Mouse (Mus musculus) megakaryocyte, embryonic 14.5 days (primary cell): ENCODE data around the gene C2. TPM values are rescaled to one million over a fixed set of nuclear protein-coding genes. Genes with fewer than 3 reads are reported as not detected.

Experiments used
- H3K27me3 ChIP-seq: replicated peaks from 2 replicates; pipeline ENCODE3; 2012; ENCODE audit warnings: inconsistent platforms
- H3K36me3 ChIP-seq: replicated peaks from 2 replicates; pipeline ENCODE3; 2012; ENCODE audit warnings: low read length, inconsistent platforms, mixed read lengths
- H3K4me1 ChIP-seq: 2 replicates; pipeline ENCODE4 v1.6.1; 2012; ENCODE audit warnings: inconsistent platforms
- H3K4me3 ChIP-seq: replicated peaks from 2 replicates; pipeline ENCODE3; 2012; ENCODE audit warnings: moderate library complexity, mild to moderate bottlenecking, inconsistent platforms
- H3K9me3 ChIP-seq: 2 replicates; pipeline ENCODE4 v1.6.1; 2012; ENCODE audit warnings: inconsistent platforms
- FLI1 ChIP-seq: IDR thresholded peaks from 2 replicates; pipeline ENCODE4 v1.6.1; 2012; ENCODE audit warnings: low read length, inconsistent platforms, mixed read lengths
- GATA1 ChIP-seq: IDR thresholded peaks from 3 replicates; pipeline ENCODE4 v1.6.1; 2012; ENCODE audit warnings: mixed read lengths, low read length, inconsistent platforms, borderline replicate concordance
- polyA plus RNA-seq: library from polyadenylated mRNA; stranded (reverse); fragments of >175 nt; gene quantifications from 2 replicates; pipeline ENCODE4 v1.2.3, GENCODE M21; 2012; ENCODE audit warnings: low replicate concordance; ENCODE audit not compliant: insufficient read depth

The C2 gene
- 3.0 and 6.0 TPM in 2 replicates for polyA plus RNA-seq

DNA sequence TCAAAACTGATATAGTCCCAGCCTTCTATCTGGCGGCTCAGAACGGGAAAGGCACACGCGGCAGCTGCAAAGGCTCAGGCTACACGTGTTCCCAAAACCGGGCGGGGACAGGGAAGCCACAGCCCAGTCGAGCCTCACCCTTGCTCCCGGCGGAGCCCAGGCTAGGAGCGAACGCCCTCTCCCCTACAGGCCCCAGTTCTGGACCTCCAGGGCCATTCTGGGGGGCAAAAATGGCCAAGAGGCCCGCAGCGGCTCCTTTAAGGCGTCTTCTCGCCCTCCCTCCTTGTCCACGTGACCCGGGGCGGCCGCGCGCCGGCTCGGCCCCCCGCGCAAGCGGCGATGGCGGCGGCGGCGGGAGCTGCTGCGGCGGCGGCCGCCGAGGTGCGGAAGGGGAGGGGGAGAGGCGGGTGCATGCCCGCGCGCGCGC is at the start of gene C2, which contains the start of gene Ehmt2:
Gene C2, minus strand, starts transcription at position 106 of the 427 bp plus-strand sequence.
Gene Ehmt2, plus strand, starts transcription at position 310 of the 427 bp plus-strand sequence.
- Histone ChIP-seq H3K4me1 (peaks cover 65% of the 10 kb centered on the region), H3K27me3 (no peaks in the 10 kb centered on the region), H3K36me3 (peaks cover 30% of the 10 kb centered on the region), H3K4me3 (peak within 1 kb of the TSS; percentile 99), H3K9me3 (no peaks in the 10 kb centered on the region)
- no peak for TF ChIP-seq FLI1
- TF ChIP-seq GATA1 = no peak

DNA sequence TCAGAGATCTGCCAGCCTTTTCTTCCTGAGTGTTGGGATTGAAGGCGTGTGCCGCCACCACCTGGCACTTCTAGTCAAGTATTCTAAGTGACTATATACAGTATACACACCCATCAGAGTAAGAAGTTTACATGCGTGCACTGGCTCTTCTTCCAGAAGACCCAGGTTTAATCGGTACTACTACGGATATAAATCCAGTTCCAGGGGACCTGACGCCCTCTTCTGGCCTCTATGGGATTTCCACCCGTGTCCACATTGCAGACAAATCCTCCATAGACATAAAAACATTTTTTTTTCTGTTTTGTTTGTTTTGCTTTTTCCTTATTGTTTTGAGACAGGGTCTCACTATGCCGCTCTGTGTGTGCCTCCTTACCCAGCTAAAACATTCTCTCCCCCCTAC is 49.5 kb upstream of the C2 start:
- H3K27me3 ChIP-seq = peaks cover 3% of the 10 kb centered on the region

DNA sequence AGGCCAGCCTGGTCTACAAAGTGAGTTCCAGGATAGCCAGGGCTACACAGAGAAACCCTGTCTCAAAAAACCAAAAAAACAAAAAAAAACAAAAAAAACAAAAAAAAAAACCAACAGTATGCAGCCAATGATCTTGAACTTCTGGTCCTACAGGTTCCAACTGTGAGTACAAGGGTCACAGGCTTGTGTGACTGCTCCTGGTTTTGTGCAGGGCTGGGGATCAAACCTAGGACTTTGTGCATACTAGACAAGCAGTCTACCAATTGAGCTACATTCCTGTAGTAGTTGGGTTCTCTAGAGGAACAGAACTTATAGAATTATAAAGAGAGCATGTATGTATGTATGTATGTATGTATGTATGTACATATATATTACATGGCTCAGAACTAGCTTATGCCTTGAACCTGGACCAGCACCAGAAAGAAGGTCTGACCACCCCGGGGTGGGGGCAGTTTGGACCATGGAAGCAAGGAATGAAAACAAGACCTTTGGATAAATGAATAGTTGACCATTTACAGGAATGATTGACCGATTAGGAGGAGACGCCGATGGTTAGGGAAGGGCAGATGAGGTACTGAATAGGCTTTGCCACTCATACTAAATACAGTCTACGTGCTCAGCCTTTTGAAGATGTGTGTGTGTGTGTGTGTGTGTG is 48.5 kb upstream of the C2 start:
- no peak for TF ChIP-seq GATA1
- no peak for TF ChIP-seq FLI1
- peaks cover 18% of the 10 kb centered on the region for H3K4me1 ChIP-seq
- peaks cover 15% of the 10 kb centered on the region for H3K36me3 ChIP-seq
- H3K9me3 ChIP-seq = no peaks in the 10 kb centered on the region
- H3K27me3 ChIP-seq = peaks cover 3% of the 10 kb centered on the region
- no peak overlapping the region for H3K4me3 ChIP-seq

More for the DNA sequence above, 49.5 kb upstream of the C2 start:
- Histone ChIP-seq H3K4me1 (peaks cover 19% of the 10 kb centered on the region), H3K9me3 (no peaks in the 10 kb centered on the region), H3K36me3 (peaks cover 15% of the 10 kb centered on the region), H3K4me3 (no peak overlapping the region)
- TF ChIP-seq FLI1 (no peak), GATA1 (no peak)

DNA sequence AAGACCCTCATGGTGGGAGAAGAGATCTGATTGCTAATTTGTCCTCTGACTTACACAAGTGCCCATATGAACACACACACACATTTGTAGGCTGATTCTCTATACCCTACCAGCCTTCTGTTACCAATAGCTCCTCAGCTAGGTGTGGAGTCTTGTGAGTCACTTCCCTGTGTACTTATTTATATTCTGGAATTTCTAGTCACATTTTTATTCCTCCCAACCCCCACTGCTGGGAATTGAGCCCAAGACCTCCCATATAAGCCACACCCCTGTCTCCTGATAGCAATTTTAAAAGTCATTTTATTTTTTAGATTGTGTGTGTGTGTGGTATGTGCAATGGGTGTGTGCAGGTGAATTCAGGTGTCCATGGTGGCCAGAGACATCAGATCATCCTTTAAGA is 46.3 kb upstream of the C2 start:
- H3K4me3 ChIP-seq = no peak overlapping the region
- no peak for TF ChIP-seq FLI1
- TF ChIP-seq GATA1 = no peak
- peaks cover 3% of the 10 kb centered on the region for H3K27me3 ChIP-seq
- H3K9me3 ChIP-seq = no peaks in the 10 kb centered on the region
- peaks cover 21% of the 10 kb centered on the region for H3K4me1 ChIP-seq
- no peaks in the 10 kb centered on the region for H3K36me3 ChIP-seq

DNA sequence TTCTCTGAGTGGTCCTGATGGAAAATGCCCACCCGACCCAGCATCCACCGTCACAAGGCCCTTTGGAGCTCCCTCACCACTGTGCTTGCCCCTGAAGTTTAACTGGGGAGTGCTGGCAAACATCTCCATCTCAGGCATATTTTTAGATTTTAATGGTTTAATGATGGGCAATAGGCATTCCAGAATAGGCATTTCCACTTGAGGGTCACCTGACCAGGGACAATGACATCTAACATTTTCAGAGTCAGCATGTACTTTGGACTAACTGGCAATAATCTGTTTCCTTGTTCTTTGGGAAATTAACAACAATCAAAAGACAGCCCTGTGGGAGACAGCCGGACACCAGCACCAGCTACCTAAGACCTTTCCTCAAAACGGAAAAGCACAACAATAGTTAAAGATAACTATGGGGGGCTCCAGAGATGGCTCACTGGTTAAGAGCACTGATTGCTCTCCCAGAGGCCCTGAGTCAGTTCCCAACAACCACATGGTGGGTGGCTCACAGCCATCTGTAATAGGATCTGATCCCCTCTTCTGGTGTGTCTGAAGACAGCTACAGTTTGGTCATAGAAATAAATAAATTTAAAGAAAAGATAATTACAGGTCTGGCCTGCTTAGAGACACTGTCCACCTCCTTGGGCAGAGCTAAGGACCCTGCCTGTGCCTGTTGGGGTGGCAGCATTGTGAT is 45.2 kb upstream of the C2 start:
- H3K36me3 ChIP-seq = no peaks in the 10 kb centered on the region
- peaks cover 27% of the 10 kb centered on the region for H3K4me1 ChIP-seq
- no peak overlapping the region for H3K4me3 ChIP-seq
- TF ChIP-seq GATA1 = no peak
- no peak for TF ChIP-seq FLI1
- H3K9me3 ChIP-seq = no peaks in the 10 kb centered on the region
- H3K27me3 ChIP-seq = peaks cover 3% of the 10 kb centered on the region

DNA sequence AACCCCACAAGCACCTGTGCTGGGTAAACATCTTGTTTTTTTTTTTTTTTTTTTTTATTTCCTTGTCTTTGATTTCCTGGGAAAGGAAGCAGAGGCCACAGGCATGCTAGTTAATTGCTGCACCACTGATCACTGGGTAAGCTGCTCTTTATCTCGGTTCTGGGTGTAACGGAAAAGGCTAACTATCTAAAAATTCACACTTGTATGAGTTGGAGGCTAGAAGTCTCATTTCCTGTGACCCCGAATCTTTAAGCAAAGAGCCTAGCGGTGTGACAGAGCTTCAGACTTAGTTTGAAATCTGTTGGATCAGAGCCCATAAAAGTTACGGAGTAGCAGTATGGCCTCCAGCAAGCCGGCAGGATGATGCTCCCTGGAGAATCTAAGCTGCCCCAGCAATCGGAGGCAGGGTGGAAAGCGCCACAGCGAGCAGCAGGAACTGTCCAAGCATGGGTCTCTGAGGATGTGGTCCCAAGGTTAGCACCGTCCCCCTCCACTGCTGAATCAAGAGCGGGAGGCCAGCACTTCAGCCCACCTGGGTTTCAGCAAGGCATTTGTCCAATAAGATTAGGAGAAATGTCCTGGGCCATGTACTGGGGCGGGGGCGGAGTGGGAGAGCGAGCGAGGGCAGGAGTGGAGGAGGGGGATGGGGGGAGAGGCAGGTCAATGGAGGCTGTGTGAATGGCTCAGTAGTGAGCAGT is 43.4 kb upstream of the C2 start:
- Histone ChIP-seq H3K27me3 (peaks cover 3% of the 10 kb centered on the region), H3K4me3 (peak overlapping the region; percentile 77), H3K36me3 (peaks cover 6% of the 10 kb centered on the region), H3K9me3 (no peaks in the 10 kb centered on the region), H3K4me1 (peaks cover 31% of the 10 kb centered on the region)
- TF ChIP-seq FLI1 (no peak), GATA1 (no peak)

DNA sequence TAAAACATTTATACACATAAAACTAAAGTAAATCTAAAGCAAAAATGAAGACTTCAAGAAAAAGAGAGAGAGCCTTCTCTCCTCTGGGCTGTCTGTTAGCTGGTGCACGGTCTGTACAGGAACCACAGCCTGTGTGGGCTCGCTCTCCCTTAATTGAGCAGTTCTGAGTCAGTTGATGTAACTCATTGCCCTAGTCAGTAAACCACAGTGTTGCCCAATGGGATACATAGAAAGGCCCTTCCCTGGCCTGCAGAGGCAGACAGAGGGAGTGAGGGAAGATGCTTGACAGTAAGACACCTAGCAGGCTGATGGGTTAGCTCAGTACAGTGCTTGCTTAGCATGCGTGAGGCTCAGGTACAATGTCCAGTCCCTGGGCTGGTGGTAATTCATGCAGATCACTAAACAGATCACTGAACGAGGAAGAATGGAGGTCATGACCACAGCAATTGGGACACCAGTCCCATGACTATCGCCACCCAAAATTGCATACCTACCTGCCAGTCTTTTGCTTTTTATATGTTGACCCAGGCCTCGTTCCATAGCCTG is 40.0 kb upstream of the C2 start:
- no peaks in the 10 kb centered on the region for H3K9me3 ChIP-seq
- TF ChIP-seq FLI1 = no peak
- TF ChIP-seq GATA1 = no peak
- H3K4me1 ChIP-seq = peaks cover 43% of the 10 kb centered on the region
- peaks cover 41% of the 10 kb centered on the region for H3K36me3 ChIP-seq
- H3K27me3 ChIP-seq = no peaks in the 10 kb centered on the region
- peak overlapping the region; percentile 56 for H3K4me3 ChIP-seq

DNA sequence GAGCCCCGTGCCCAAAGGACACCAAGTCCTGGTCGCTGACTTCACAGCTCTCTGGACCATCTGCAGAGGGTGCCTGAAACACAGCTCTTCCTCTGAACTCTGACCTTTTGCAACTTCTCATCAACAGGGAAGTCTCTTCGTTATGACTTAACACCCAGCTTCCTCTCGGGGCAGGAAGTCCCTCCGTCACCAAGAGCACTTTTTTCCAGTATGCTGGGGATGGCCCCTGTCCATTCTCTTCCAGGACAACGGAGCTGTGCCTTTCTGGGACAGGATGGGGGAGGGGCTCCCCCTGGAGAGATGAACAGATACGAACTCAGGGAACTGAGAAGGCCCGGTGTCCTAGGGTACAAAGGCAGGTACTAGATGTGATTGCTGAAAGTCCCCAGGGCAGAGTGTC is 36.8 kb upstream of the C2 start:
- Histone ChIP-seq H3K9me3 (no peaks in the 10 kb centered on the region), H3K27me3 (no peaks in the 10 kb centered on the region), H3K4me1 (peaks cover 54% of the 10 kb centered on the region), H3K36me3 (peaks cover 49% of the 10 kb centered on the region), H3K4me3 (no peak overlapping the region)
- TF ChIP-seq FLI1 (no peak), GATA1 (no peak)

DNA sequence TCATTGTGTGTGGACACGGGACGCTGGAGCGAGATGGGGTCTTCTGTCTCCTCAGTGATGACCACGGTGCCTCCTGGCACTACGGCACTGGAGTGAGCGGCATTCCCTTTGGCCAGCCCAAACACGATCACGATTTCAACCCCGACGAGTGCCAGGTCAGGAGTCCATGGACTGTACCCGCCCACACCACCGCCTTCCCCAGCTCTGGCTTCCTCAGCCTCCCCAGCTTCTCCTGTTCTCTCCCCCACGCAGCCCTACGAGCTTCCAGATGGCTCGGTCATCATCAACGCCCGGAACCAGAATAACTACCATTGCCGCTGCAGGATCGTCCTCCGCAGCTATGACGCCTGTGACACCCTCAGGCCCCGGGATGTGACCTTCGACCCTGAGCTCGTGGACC is 36.0 kb upstream of the C2 start:
- peaks cover 49% of the 10 kb centered on the region for H3K4me1 ChIP-seq
- H3K9me3 ChIP-seq = no peaks in the 10 kb centered on the region
- H3K36me3 ChIP-seq = peaks cover 49% of the 10 kb centered on the region
- H3K27me3 ChIP-seq = no peaks in the 10 kb centered on the region
- TF ChIP-seq FLI1 = no peak
- no peak for TF ChIP-seq GATA1
- H3K4me3 ChIP-seq = peak overlapping the region; percentile 14

DNA sequence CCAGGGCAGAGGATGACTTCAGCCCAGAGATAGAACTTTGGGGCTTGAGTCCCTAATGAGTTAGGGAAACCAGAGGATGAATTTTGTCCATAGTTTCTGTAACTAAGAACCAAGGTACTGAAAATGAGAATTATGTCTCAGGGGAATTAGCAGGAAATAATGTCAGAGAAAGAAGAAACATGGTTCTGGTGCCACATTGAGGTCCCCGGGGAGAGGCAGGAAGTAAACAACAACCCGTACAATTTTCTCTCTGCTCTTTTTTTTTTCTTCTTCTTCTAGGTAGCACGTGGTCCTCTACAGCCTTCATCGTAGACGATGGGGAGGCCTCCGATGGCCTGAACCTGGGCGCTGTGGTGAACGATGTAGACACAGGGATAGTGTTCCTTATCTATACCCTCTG is 34.2 kb upstream of the C2 start:
- peak overlapping the region; percentile 100 for H3K4me3 ChIP-seq
- no peaks in the 10 kb centered on the region for H3K9me3 ChIP-seq
- no peaks in the 10 kb centered on the region for H3K27me3 ChIP-seq
- H3K4me1 ChIP-seq = peaks cover 53% of the 10 kb centered on the region
- no peak for TF ChIP-seq FLI1
- no peak for TF ChIP-seq GATA1
- H3K36me3 ChIP-seq = peaks cover 47% of the 10 kb centered on the region
